Mouse (Mus musculus): ENCODE data around the gene Cpz. TPM values are rescaled to one million over a fixed set of nuclear protein-coding genes. Genes with fewer than 3 reads are reported as not detected.

Gene Cpz
- polyA plus RNA-seq, 1 experiment from 2014 or later: 10.5 TPM

DNA sequence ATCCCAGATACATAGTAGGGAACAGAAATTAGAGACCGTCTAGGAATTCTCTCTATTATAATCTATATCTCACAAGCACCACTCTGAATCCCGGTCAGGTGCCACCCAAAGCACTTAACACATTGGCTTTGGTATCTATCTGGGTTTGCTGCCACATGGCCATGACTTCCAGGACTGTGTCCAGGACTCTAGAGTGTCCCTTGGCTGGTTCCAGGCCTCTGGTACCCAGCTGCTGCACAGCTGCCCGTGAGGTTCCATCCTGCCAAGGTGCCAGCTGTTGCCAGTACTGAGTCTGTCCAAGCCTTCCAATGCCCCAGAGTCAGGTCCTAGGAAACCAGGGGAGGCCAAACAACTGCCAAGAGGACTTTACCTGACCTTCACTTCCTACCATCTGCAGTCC, 12.5 kb upstream of the Cpz start:
- no peak overlapping the region for H3K27ac ChIP-seq (replicated peaks)
- DNase-seq (ENCODE audit: low spot score) (no peak), ATAC-seq (ENCODE audit: low FRiP score, low TSS enrichment) (no peak)
- H3K9ac ChIP-seq (ENCODE audit: low read length): no peak overlapping the region
- no peak overlapping the region for H3K4me3 ChIP-seq (ENCODE audit: low read depth, low read length)
- H3K36me3 ChIP-seq (ENCODE audit: control insufficient read depth, insufficient read depth, low read length): no peaks in the 10 kb centered on the region
- no peaks in the 10 kb centered on the region for H3K9me3 ChIP-seq (ENCODE audit: control insufficient read depth, low read length)
- no peak for TF ChIP-seq EP300 (optimal IDR thresholded peaks at IDR 0.05)
- no peak for TF ChIP-seq CTCF (IDR thresholded peaks at IDR 0.05; ENCODE audit: low read depth)
- H3K27me3 ChIP-seq (ENCODE audit: control insufficient read depth, insufficient read depth, low read length): no peaks in the 10 kb centered on the region
- peaks cover 4% of the 10 kb centered on the region; the same call in 1 of the 2 replicates for H3K4me1 ChIP-seq (replicated peaks; ENCODE audit: control insufficient read depth, insufficient read depth)
- no peak overlapping the region for H3K4me2 ChIP-seq (replicated peaks; ENCODE audit: low read depth)
- WGBS: 78% methylated on average over 3 of the region's 3 CpGs

- ATAC-seq (ENCODE audit: low FRiP score, low TSS enrichment) (no peak), DNase-seq (ENCODE audit: low spot score) (no peak)
- WGBS: 39% methylated on average over 1 of the region's 1 CpGs
- no peaks in the 10 kb centered on the region for H3K36me3 ChIP-seq (ENCODE audit: control insufficient read depth, insufficient read depth, low read length)
- H3K9me3 ChIP-seq (ENCODE audit: control insufficient read depth, low read length): no peaks in the 10 kb centered on the region
- H3K4me3 ChIP-seq (ENCODE audit: low read depth, low read length): no peak overlapping the region
- H3K27me3 ChIP-seq (ENCODE audit: control insufficient read depth, insufficient read depth, low read length): no peaks in the 10 kb centered on the region
- peaks cover 4% of the 10 kb centered on the region; the same call in 1 of the 2 replicates for H3K4me1 ChIP-seq (replicated peaks; ENCODE audit: control insufficient read depth, insufficient read depth)
- no peak overlapping the region for H3K27ac ChIP-seq (replicated peaks)
- H3K9ac ChIP-seq (ENCODE audit: low read length): no peak overlapping the region
- no peak overlapping the region for H3K4me2 ChIP-seq (replicated peaks; ENCODE audit: low read depth)
- no peak for TF ChIP-seq EP300 (optimal IDR thresholded peaks at IDR 0.05)
- no peak for TF ChIP-seq CTCF (IDR thresholded peaks at IDR 0.05; ENCODE audit: low read depth)
Observed at GRCm38 (mm10) chr5:35537474-35537873, 12.0 kb upstream of the Cpz start.

- peaks cover 4% of the 10 kb centered on the region; the same call in 1 of the 2 replicates for H3K4me1 ChIP-seq (replicated peaks; ENCODE audit: control insufficient read depth, insufficient read depth)
- no peak overlapping the region for H3K27ac ChIP-seq (replicated peaks)
- DNase-seq (ENCODE audit: low spot score) (no peak), ATAC-seq (ENCODE audit: low FRiP score, low TSS enrichment) (no peak)
- no peaks in the 10 kb centered on the region for H3K9me3 ChIP-seq (ENCODE audit: control insufficient read depth, low read length)
- WGBS: 55% methylated on average over 3 of the region's 3 CpGs
- H3K36me3 ChIP-seq (ENCODE audit: control insufficient read depth, insufficient read depth, low read length): no peaks in the 10 kb centered on the region
- no peak for TF ChIP-seq EP300 (optimal IDR thresholded peaks at IDR 0.05)
- TF ChIP-seq CTCF (IDR thresholded peaks at IDR 0.05; ENCODE audit: low read depth): peak; percentile 62
- no peaks in the 10 kb centered on the region for H3K27me3 ChIP-seq (ENCODE audit: control insufficient read depth, insufficient read depth, low read length)
- H3K9ac ChIP-seq (ENCODE audit: low read length): no peak overlapping the region
- H3K4me3 ChIP-seq (ENCODE audit: low read depth, low read length): no peak overlapping the region
- no peak overlapping the region for H3K4me2 ChIP-seq (replicated peaks; ENCODE audit: low read depth)
Observed at GRCm38 (mm10) chr5:35536271-35536670, 10.8 kb upstream of the Cpz start.

- Histone ChIP-seq H3K36me3 (ENCODE audit: control insufficient read depth, insufficient read depth, low read length) (no peaks in the 10 kb centered on the region), H3K9me3 (ENCODE audit: control insufficient read depth, low read length) (no peaks in the 10 kb centered on the region), H3K4me2 (replicated peaks; ENCODE audit: low read depth) (no peak overlapping the region), H3K27me3 (ENCODE audit: control insufficient read depth, insufficient read depth, low read length) (no peaks in the 10 kb centered on the region), H3K27ac (replicated peaks) (no peak overlapping the region), H3K4me3 (ENCODE audit: low read depth, low read length) (no peak overlapping the region), H3K4me1 (replicated peaks; ENCODE audit: control insufficient read depth, insufficient read depth) (no peaks in the 10 kb centered on the region), H3K9ac (ENCODE audit: low read length) (no peak overlapping the region)
- TF ChIP-seq EP300 (optimal IDR thresholded peaks at IDR 0.05) (no peak), CTCF (IDR thresholded peaks at IDR 0.05; ENCODE audit: low read depth) (no peak)
- ATAC-seq (ENCODE audit: low FRiP score, low TSS enrichment) (peak; percentile 60), DNase-seq (ENCODE audit: low spot score) (peak; percentile 78)
- WGBS: 11% methylated on average over 10 of the region's 10 CpGs
Observed at GRCm38 (mm10) chr5:35531586-35531985, 6.1 kb upstream of the Cpz start.

DNA sequence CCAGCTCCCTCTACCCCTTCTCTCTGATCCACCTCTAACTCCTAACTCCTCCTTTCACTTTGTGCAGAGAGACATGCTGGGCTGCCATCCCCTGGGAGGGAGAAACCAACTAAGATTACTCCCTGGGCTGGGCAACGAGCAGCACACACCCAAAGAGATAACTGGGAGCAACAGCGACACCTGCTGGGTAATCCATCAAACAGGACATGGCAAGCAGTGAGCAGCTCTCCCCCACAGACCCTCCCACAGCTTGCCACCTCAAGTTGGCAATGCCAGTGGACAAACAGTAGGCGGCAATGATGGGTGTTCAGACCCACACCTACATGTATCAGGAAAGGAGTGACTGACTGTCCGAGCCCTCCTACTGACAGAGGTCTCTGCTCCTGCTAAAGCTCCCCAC, 4.9 kb upstream of the Cpz start:
- WGBS: 13% methylated on average over 4 of the region's 4 CpGs
- H3K36me3 ChIP-seq (ENCODE audit: control insufficient read depth, insufficient read depth, low read length): no peaks in the 10 kb centered on the region
- DNase-seq (ENCODE audit: low spot score): peak; percentile 44

GRCm38 (mm10) chr5:35524381-35524780, 1.1 kb downstream of the Cpz start:
- Histone ChIP-seq H3K9me3 (ENCODE audit: control insufficient read depth, low read length) (no peaks in the 10 kb centered on the region), H3K4me3 (ENCODE audit: low read depth, low read length) (no peak overlapping the region), H3K4me1 (replicated peaks; ENCODE audit: control insufficient read depth, insufficient read depth) (no peaks in the 10 kb centered on the region), H3K36me3 (ENCODE audit: control insufficient read depth, insufficient read depth, low read length) (no peaks in the 10 kb centered on the region), H3K27me3 (ENCODE audit: control insufficient read depth, insufficient read depth, low read length) (no peaks in the 10 kb centered on the region; the same call in 1 of the 2 replicates), H3K9ac (ENCODE audit: low read length) (no peak overlapping the region), H3K4me2 (replicated peaks; ENCODE audit: low read depth) (no peak overlapping the region; the same call in 1 of the 2 replicates), H3K27ac (replicated peaks) (no peak overlapping the region)
- DNase-seq (ENCODE audit: low spot score) (no peak), ATAC-seq (ENCODE audit: low FRiP score, low TSS enrichment) (no peak)
- TF ChIP-seq CTCF (IDR thresholded peaks at IDR 0.05; ENCODE audit: low read depth) (no peak), EP300 (optimal IDR thresholded peaks at IDR 0.05) (no peak)
- WGBS: 73% methylated on average over 2 of the region's 2 CpGs

More for the DNA sequence above, 4.9 kb upstream of the Cpz start:
- TF ChIP-seq EP300 (optimal IDR thresholded peaks at IDR 0.05) (no peak), CTCF (IDR thresholded peaks at IDR 0.05; ENCODE audit: low read depth) (peak; percentile 71)
- ATAC-seq (ENCODE audit: low FRiP score, low TSS enrichment): no peak
- Histone ChIP-seq H3K4me1 (replicated peaks; ENCODE audit: control insufficient read depth, insufficient read depth) (no peaks in the 10 kb centered on the region), H3K4me3 (ENCODE audit: low read depth, low read length) (no peak overlapping the region), H3K4me2 (replicated peaks; ENCODE audit: low read depth) (no peak overlapping the region), H3K27me3 (ENCODE audit: control insufficient read depth, insufficient read depth, low read length) (no peaks in the 10 kb centered on the region), H3K27ac (replicated peaks) (no peak overlapping the region), H3K9me3 (ENCODE audit: control insufficient read depth, low read length) (no peaks in the 10 kb centered on the region), H3K9ac (ENCODE audit: low read length) (no peak overlapping the region)
